Mouse (Mus musculus): ENCODE data around the gene Olfr1297. TPM values are rescaled to one million over a fixed set of nuclear protein-coding genes. Genes with fewer than 3 reads are reported as not detected.

Gene Olfr1297
- total RNA-seq (2014; rRNA removed) (not detected in 2 replicates), polyA plus RNA-seq (2015; fragmentation: Nextera tagmentation; extraction: Ambion mirVana) (not detected in 2 replicates)

GRCm38 (mm10) chr2:111626397-111626796, at the start of gene Olfr1297:
Olfr1297 (minus strand) TSS chr2:111626497.
- H3K4me3 ChIP-seq (ENCODE audit: low read depth, low read length), result no peak within 1 kb of the TSS
- 74% methylated on average over 1 of the region's 1 CpGs for WGBS
- no peaks in the 10 kb centered on the region for H3K27me3 ChIP-seq (ENCODE audit: insufficient read depth, low read length)
- H3K4me1 ChIP-seq (ENCODE audit: insufficient read depth), result no peaks in the 10 kb centered on the region
- no peak within 1 kb of the TSS for H3K4me2 ChIP-seq (ENCODE audit: low read depth)
- DNase-seq (no peak), ATAC-seq (no peak)
- TF ChIP-seq CTCF (IDR thresholded peaks at IDR 0.05; ENCODE audit: low read depth), result no peak
- H3K27ac ChIP-seq (ENCODE audit: low read depth, low read length), result no peak within 1 kb of the TSS
- no peaks in the 10 kb centered on the region for H3K36me3 ChIP-seq (ENCODE audit: insufficient read depth)
- H3K9me3 ChIP-seq (ENCODE audit: low read length), result no peaks in the 10 kb centered on the region
- H3K9ac ChIP-seq, result no peak within 1 kb of the TSS

- Histone ChIP-seq H3K9ac (no peak within 1 kb of the TSS), H3K27ac (ENCODE audit: low read depth, low read length) (no peak within 1 kb of the TSS), H3K36me3 (ENCODE audit: insufficient read depth) (no peaks in the 10 kb centered on the region), H3K4me2 (ENCODE audit: low read depth) (no peak within 1 kb of the TSS), H3K4me3 (ENCODE audit: low read depth, low read length) (no peak within 1 kb of the TSS), H3K9me3 (ENCODE audit: low read length) (no peaks in the 10 kb centered on the region), H3K27me3 (ENCODE audit: insufficient read depth, low read length) (no peaks in the 10 kb centered on the region), H3K4me1 (ENCODE audit: insufficient read depth) (no peaks in the 10 kb centered on the region)
- ATAC-seq (no peak), DNase-seq (no peak)
- WGBS, result 80% methylated on average over 4 of the region's 4 CpGs
- no peak for TF ChIP-seq CTCF (IDR thresholded peaks at IDR 0.05; ENCODE audit: low read depth)
Measured at GRCm38 (mm10) chr2:111661119-111661518, 34.8 kb upstream of the Olfr1297 start, which contains the start of gene Olfr1299. Olfr1299 (plus strand) TSS chr2:111661419.

- Histone ChIP-seq H3K4me3 (ENCODE audit: low read depth, low read length) (no peak within 1 kb of the TSS), H3K9me3 (ENCODE audit: low read length) (no peaks in the 10 kb centered on the region), H3K4me1 (ENCODE audit: insufficient read depth) (no peaks in the 10 kb centered on the region), H3K4me2 (ENCODE audit: low read depth) (no peak within 1 kb of the TSS), H3K27me3 (ENCODE audit: insufficient read depth, low read length) (no peaks in the 10 kb centered on the region), H3K9ac (no peak within 1 kb of the TSS), H3K27ac (ENCODE audit: low read depth, low read length) (no peak within 1 kb of the TSS), H3K36me3 (ENCODE audit: insufficient read depth) (no peaks in the 10 kb centered on the region)
- DNase-seq (no peak), ATAC-seq (no peak)
- 88% methylated on average over 1 of the region's 1 CpGs for WGBS
- TF ChIP-seq CTCF (IDR thresholded peaks at IDR 0.05; ENCODE audit: low read depth), result no peak
Measured at GRCm38 (mm10) chr2:111649101-111649500, 22.8 kb upstream of the Olfr1297 start, which contains the start of gene Olfr1298. Olfr1298 (minus strand) TSS chr2:111649201.

- H3K4me1 ChIP-seq (ENCODE audit: insufficient read depth), result no peaks in the 10 kb centered on the region
- no peaks in the 10 kb centered on the region for H3K27me3 ChIP-seq (ENCODE audit: insufficient read depth, low read length)
- no peak within 1 kb of the TSS for H3K9ac ChIP-seq
- ATAC-seq (no peak), DNase-seq (no peak)
- no peak within 1 kb of the TSS for H3K4me3 ChIP-seq (ENCODE audit: low read depth, low read length)
- H3K9me3 ChIP-seq (ENCODE audit: low read length), result no peaks in the 10 kb centered on the region
- H3K27ac ChIP-seq (ENCODE audit: low read depth, low read length), result no peak within 1 kb of the TSS
- no peak within 1 kb of the TSS for H3K4me2 ChIP-seq (ENCODE audit: low read depth)
- TF ChIP-seq CTCF (IDR thresholded peaks at IDR 0.05; ENCODE audit: low read depth), result no peak
- no peaks in the 10 kb centered on the region for H3K36me3 ChIP-seq (ENCODE audit: insufficient read depth)
Measured at GRCm38 (mm10) chr2:111569581-111569980, 56.7 kb downstream of the Olfr1297 start, which contains the start of gene Olfr1295. Olfr1295 (minus strand) TSS chr2:111569681.

Other genes starting within 250 kb of the Olfr1297 start
- not detected in 2 replicates for gene Olfr1286, start 203.4 kb downstream of the Olfr1297 start, total RNA-seq (2014; rRNA removed)
- gene Olfr1286, start 203.4 kb downstream of the Olfr1297 start, polyA plus RNA-seq (2015; fragmentation: Nextera tagmentation; extraction: Ambion mirVana), result not detected in 2 replicates
- not detected in 2 replicates for gene Olfr1287, start 177.4 kb downstream of the Olfr1297 start, total RNA-seq (2014; rRNA removed)
- gene Olfr1287, start 177.4 kb downstream of the Olfr1297 start, polyA plus RNA-seq (2015; fragmentation: Nextera tagmentation; extraction: Ambion mirVana), result not detected in 2 replicates
- gene Olfr1288, start 152.4 kb downstream of the Olfr1297 start, total RNA-seq (2014; rRNA removed), result not detected in 2 replicates
- not detected in 2 replicates for gene Olfr1288, start 152.4 kb downstream of the Olfr1297 start, polyA plus RNA-seq (2015; fragmentation: Nextera tagmentation; extraction: Ambion mirVana)
- not detected in 2 replicates for gene Olfr1289, start 145.7 kb downstream of the Olfr1297 start, total RNA-seq (2014; rRNA removed)
- not detected in 2 replicates for gene Olfr1289, start 145.7 kb downstream of the Olfr1297 start, polyA plus RNA-seq (2015; fragmentation: Nextera tagmentation; extraction: Ambion mirVana)
- gene Olfr1290, start 132.7 kb downstream of the Olfr1297 start, total RNA-seq (2014; rRNA removed), result not detected in 2 replicates
- gene Olfr1290, start 132.7 kb downstream of the Olfr1297 start, polyA plus RNA-seq (2015; fragmentation: Nextera tagmentation; extraction: Ambion mirVana), result not detected in 2 replicates
- not detected in 2 replicates for gene Olfr1291-ps1, start 129.3 kb downstream of the Olfr1297 start, total RNA-seq (2014; rRNA removed)
- not detected in 2 replicates for gene Olfr1291-ps1, start 129.3 kb downstream of the Olfr1297 start, polyA plus RNA-seq (2015; fragmentation: Nextera tagmentation; extraction: Ambion mirVana)
- gene Olfr1293-ps, start 101.3 kb downstream of the Olfr1297 start, total RNA-seq (2014; rRNA removed), result not detected in 2 replicates
- gene Olfr1293-ps, start 101.3 kb downstream of the Olfr1297 start, polyA plus RNA-seq (2015; fragmentation: Nextera tagmentation; extraction: Ambion mirVana), result not detected in 2 replicates
- gene Olfr1294, start 86.2 kb downstream of the Olfr1297 start, total RNA-seq (2014; rRNA removed), result not detected in 2 replicates
- gene Olfr1294, start 86.2 kb downstream of the Olfr1297 start, polyA plus RNA-seq (2015; fragmentation: Nextera tagmentation; extraction: Ambion mirVana), result not detected in 2 replicates
- not detected in 2 replicates for gene Olfr1295, start 56.8 kb downstream of the Olfr1297 start, total RNA-seq (2014; rRNA removed)
- not detected in 2 replicates for gene Olfr1295, start 56.8 kb downstream of the Olfr1297 start, polyA plus RNA-seq (2015; fragmentation: Nextera tagmentation; extraction: Ambion mirVana)
- not detected in 2 replicates for gene Olfr1298, start 22.7 kb upstream of the Olfr1297 start, total RNA-seq (2014; rRNA removed)
- gene Olfr1298, start 22.7 kb upstream of the Olfr1297 start, polyA plus RNA-seq (2015; fragmentation: Nextera tagmentation; extraction: Ambion mirVana), result not detected in 2 replicates
- not detected in 2 replicates for gene Olfr1299, start 34.9 kb upstream of the Olfr1297 start, total RNA-seq (2014; rRNA removed)
- gene Olfr1299, start 34.9 kb upstream of the Olfr1297 start, polyA plus RNA-seq (2015; fragmentation: Nextera tagmentation; extraction: Ambion mirVana), result not detected in 2 replicates
- gene Olfr1301, start 124.5 kb upstream of the Olfr1297 start, total RNA-seq (2014; rRNA removed), result not detected in 2 replicates
- gene Olfr1301, start 124.5 kb upstream of the Olfr1297 start, polyA plus RNA-seq (2015; fragmentation: Nextera tagmentation; extraction: Ambion mirVana), result not detected in 2 replicates
- not detected in 2 replicates for gene Olfr1302, start 150.9 kb upstream of the Olfr1297 start, total RNA-seq (2014; rRNA removed)
- gene Olfr1302, start 150.9 kb upstream of the Olfr1297 start, polyA plus RNA-seq (2015; fragmentation: Nextera tagmentation; extraction: Ambion mirVana), result not detected in 2 replicates
- not detected in 2 replicates for gene Olfr1303, start 193.8 kb upstream of the Olfr1297 start, total RNA-seq (2014; rRNA removed)
- not detected in 2 replicates for gene Olfr1303, start 193.8 kb upstream of the Olfr1297 start, polyA plus RNA-seq (2015; fragmentation: Nextera tagmentation; extraction: Ambion mirVana)